Mouse (Mus musculus): ENCODE data around the gene Slc39a5.

Gene Slc39a5

DNA sequence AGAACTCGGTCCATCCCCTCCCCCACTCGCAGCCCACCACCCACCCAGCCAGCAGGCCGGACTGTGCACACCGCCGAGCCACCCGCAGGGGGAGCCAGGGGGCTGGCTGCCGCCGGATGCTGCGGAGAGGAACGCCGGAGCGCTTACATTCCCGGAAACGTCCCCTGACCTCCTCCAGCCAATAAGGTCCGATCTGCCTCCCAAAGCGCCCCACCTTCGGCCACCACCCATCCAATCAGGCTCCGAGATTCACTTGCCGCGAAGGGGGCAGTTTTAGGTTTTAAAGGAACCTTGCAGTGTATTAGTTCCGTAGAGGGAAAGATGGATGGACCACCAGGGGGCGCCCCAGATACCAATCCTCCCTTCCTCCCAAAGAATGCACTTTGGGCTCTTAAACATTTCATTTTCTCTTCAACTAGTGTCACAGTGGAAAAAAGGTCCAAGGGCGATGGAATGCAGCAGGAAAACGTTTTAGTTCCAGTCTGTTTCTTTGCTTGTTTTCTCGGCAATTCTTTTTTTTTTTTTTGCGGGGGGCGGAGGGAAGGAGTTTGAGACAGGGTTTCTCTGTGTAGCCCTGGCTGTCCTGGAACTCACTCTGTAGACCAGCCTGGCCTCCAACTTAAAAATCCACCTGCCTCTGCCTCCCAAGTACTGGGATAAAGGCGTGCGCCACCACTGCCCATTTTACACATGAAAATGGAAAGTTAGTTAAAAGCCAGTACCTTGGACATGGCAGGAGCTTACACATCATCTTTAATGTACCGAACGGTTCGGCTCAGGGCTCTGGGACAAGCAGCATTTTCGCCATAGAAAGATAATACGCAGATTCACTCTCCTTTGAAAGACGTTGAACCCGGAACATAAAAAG is 8.9 kb upstream of the Slc39a5 start:
- peak; percentile 97 for DNase-seq

- peak; percentile 36 for DNase-seq
These were observed 7.8 kb upstream of the Slc39a5 start for GRCm38 (mm10) chr10:128408591-128409535.

DNA sequence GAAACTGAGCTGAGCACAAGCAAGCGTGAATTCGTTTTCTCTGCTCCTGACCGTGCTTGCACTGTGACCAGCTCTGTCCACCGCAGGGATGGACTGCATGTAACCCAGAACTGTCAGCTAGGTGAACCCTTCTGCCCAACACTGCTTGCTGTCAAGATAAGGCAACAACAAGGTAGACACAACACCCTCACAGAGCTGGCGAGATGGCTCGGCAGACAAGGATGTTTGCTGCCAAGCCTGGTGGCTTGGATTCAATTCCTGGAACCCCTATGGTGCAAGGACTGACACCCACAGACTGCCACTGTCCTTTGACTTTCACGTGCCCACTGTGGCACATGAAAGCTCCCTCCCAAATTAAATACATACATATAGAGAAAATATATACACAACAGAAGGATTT is 2.9 kb upstream of the Slc39a5 start:
- no peak for DNase-seq

DNA sequence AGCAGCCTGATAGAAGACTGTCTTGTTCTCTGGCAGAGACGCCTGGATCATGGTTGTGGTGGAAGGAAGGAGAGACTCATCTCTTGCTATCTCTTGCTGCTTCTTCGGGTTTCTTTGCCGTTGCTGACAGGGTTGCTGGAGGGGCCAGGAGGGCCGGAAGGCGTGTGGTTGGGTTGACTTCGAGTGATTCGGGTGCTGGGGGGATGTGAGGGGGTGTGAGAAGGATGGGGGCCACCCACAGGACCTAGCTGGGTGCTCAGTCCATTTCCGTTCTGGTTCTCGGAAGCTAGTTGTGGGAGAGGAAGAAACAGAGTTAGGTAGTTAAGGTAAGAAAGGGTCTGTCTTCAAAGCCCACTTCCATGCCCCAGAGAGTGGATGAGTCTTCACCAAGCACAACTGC is 609 bp upstream of the Slc39a5 start:
- DNase-seq = no peak

DNA sequence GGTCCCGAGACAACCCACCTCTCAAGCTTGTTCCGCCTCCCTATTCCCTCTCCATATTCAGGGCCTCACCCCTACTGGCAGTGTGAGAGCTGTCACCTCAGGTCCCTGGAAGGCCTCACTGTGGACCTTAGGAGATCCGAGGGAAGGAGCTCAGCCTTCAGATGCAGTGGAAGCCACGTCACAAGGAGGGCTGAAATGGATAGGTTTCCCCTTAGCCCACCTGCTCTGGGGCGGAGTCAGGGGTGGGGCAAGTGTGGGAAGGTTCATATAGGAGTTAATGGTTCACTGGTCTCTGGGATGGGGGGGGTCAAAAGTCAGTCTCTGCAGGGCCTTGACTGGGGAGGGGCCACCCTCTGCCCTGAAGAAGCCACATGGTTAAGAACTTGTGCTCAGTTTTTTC is 691 bp downstream of the Slc39a5 start:
- DNase-seq = no peak

DNA sequence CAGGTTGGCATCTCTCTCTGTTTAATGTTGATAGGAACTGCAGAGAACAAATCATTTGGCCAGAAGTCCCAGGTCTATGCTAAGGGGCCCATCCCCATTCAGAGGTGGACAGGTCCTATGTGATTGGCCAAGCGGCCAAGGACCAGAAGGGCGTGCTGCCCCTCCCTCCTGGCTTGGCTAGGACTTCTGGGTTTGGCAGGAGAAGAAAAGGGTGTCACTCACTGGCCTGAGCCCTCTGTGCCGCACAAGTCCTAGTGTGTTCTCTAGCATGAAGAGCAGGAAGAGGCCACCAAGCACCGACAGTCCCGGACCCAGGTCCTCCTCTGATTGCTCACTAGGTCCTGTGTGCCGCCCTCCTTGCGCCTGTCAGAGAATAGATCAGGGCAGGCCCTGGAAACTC is 3.6 kb downstream of the Slc39a5 start:
- no peak for DNase-seq

GRCm38 (mm10) chr10:128396716-128397264 is 4.2 kb downstream of the Slc39a5 start:
- no peak for DNase-seq

- no peak for DNase-seq
These were observed 4.9 kb downstream of the Slc39a5 start for GRCm38 (mm10) chr10:128396017-128396673.

DNA sequence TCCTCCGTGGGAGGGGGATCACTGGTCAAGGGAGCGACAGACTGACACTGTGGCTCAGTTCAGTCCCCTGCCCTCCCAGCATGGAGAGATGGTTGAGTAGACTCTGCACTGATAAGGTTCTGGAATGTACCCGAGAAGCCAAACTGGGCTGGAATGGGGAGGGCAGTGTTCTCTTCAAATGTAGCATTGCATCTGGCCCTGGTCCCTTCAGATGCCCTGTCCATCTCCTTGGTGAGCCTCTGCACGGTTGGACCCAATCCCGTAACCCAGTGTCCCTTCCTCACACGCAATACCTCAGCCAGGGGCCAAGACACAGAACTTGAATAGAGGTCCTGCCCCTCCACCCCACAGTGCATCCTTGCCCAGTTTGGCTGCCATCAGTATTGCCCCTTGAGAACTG is 9.2 kb downstream of the Slc39a5 start:
- DNase-seq = no peak

GRCm38 (mm10) chr10:128390366-128390765 is 10.7 kb downstream of the Slc39a5 start:
- no peak for DNase-seq

DNA sequence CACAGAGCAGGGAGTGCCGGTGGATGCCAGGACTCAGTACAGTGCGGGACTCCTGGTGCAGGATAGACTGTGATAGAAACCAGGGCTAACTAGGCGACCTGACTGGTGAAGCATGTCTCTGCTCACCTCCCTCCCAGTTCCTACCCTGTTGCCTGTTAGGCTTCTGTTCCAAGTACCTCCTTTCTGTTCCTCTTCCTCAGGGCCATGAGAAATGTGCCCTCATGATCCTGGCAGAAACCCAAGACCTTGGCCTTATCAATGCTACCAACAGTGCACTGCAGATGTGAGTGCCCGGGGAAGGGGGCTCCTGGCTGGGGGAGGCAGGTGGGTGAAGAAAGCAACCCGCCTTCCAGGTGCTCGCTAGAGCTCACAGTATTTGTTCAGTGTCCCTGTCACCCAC is 11.5 kb downstream of the Slc39a5 start:
- DNase-seq = no peak

GRCm38 (mm10) chr10:128388941-128389340 is 12.1 kb downstream of the Slc39a5 start:
- DNase-seq = no peak

DNA sequence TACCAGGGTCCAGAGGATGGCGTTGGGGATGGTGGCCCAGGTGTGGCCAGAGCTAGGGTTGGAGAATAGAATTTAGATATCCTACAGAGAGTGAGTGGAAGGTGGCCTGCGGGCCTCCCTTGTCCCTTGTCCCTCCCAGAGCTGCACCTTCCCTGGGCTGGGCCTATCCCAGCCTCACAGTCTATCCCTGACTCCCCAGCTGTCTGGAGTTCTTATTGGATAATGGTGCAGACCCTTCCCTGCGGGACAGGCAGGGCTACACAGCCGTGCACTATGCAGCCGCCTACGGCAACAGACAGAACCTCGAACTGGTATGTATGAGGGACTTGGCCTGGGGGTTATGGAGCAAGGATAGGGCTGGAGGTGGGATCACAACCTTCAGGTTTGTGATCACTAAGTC is 15.1 kb downstream of the Slc39a5 start:
- DNase-seq = no peak

- DNase-seq = no peak
These were observed 18.5 kb downstream of the Slc39a5 start for GRCm38 (mm10) chr10:128382482-128382881.

DNA sequence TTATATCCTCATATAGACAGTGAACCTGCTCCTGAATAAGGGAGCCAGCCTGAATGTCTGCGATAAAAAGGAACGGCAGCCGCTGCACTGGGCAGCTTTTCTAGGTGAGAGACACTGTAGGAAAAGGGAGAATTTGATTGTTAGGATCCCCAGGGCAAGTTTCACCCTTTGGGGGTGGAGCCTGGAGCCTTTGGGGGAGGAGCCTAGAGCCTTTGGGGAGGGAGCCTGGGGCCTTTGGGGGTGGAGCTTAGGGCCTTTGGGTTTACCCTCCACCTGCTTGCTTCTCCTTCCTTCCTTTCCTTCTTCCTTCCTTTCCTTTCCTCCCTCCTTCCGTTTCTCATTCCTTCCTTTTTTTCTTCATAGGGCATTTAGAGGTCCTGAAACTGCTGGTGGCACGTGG is 20.5 kb downstream of the Slc39a5 start:
- no peak for DNase-seq

- DNase-seq = no peak
These were observed 21.8 kb downstream of the Slc39a5 start for GRCm38 (mm10) chr10:128379260-128379659.

DNA sequence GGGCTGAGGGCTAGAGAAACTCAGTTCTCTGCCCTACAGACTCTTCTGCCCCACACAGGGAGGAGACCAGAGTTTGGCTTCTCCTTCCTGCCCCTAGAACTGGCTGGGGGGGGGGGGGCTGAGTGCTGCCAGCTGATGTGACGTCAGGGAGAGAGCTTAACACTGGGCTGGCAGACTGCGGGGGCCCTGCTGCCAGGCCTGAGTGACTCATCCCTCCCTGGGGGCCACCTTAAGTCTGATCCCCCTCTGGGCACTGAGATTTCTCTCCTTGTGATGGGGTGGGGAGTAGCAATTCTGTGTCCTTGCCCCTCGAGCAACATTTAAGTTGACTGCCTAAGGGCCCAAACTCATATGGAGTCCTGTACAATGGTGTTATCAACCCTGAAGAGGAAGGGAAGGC is 22.6 kb downstream of the Slc39a5 start:
- no peak for DNase-seq

DNA sequence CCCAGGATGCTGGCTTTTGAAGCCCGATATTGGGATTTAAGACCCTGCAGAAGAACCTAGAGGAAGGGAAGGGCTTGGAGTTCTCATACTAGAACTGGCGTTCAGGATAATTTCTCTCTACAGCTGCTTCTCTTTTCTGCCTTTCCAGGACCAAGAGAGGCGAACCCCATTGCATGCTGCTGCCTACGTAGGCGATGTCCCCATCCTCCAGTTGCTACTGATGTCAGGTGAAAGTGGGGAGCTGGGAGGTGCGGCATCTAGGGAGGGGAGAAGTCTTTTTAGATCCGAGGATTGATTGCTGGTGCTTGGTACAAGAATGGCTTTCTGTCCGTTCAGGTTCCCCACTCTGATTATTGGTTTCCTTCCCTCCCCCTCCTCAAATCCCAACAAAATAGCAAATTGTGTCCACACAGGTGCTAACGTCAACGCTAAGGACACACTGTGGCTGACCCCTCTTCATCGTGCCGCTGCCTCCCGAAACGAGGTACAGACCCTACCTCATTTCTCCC is 23.0 kb downstream of the Slc39a5 start:
- no peak for DNase-seq

GRCm38 (mm10) chr10:128377222-128377939 is 23.6 kb downstream of the Slc39a5 start:
- peak; percentile 62 for DNase-seq

DNA sequence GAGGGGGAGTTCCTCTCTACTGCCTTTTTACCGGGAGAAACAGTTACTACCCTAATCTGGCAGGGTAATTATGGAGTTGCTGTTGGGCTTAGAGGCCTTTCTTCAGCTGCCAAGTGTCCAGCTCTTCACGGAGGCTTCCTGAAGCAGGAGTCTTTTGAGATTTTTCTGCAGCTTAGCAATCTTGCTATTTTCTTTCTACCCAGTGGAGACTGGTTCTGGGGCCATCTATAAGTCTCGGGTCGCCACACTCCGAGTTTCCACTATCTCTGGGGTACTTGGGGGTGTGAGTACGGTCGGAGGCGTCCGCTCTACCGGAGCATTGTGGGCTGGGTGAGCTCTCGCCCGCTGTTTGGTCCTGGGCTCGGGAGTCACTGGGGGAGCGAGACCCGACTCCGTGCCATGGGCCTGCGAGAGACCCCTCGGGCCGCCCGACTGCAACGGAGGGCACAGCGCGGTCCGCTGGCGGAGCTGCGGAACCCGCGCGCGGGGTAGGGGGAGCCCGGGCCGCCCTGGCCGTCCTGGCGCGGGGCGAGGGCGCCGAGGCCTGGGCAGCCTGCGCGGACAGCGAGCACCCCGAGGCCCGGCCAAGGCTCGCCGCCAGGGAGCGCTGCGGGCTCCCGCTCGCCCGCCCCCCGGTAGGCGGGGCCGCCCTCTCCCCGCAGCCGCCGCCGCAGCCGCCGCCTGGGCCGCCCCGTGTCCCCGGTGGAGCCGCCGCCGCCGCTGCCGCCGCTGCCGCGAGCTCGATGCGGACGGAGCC is 24.4 kb downstream of the Slc39a5 start, which contains the start of gene Ankrd52:
Gene Ankrd52, plus strand, starts transcription at position 661 of the 757 bp plus-strand sequence.
- peak; percentile 89 for DNase-seq

DNA sequence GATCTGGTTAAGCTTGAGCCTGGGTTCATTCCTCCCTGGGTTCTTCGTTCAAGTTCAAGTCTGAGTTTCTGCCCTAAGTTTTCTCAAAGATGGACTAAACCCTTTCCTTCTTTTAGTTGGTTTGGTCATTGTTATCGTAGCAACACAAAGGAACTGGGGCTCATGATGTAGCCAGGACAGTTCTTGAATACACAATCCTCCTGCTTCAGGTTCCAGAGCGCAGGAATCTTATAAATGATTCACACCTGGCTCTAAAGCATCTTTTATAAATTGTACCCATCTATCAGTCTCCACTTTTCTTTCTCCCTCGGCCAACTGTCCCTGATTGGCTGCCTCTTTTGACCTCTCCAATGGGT is 25.0 kb downstream of the Slc39a5 start:
- DNase-seq = no peak
